In genomic region chr7:16781816-16782554, GRCm38 (mm10) we compare ENCODE assay signal across 8 mouse cellular contexts. TPM values are rescaled to one million over a fixed set of nuclear protein-coding genes. Genes with fewer than 3 reads are reported as not detected.
A peak's percentile ranks its signal among the peaks of the same experiment; 100 is the strongest.
DNase-seq lines count a peak whose midpoint lies in the region; ATAC-seq lines count a peak whose summit lies in the region.

No protein-coding gene starts in this region.

- H3K27me3 ChIP-seq in limb, embryonic 13.5 days: no peaks in the 10 kb centered on the region
- H3K27me3 ChIP-seq in midbrain, embryonic 14.5 days (ENCODE audit: control insufficient read depth, insufficient read depth, low read length): 0 out of 2 replicates have a peak, but pooled peaks cover 3% of the 10 kb centered on the region

- peak overlapping the region; percentile 16; the same call in 1 of the 2 replicates for H3K27ac ChIP-seq in limb, embryonic 13.5 days
- no peak overlapping the region for H3K27ac ChIP-seq in midbrain, embryonic 14.5 days (replicated peaks; ENCODE audit: low read depth, low read length)

- ATAC-seq in limb, embryonic 13.5 days (ENCODE audit: low FRiP score, low read depth): peak; percentile 16; the same call in 1 of the 2 replicates
- 0 out of 2 replicates have a peak, but pooled peaks have one; percentile 12 for ATAC-seq in midbrain, embryonic 14.5 days (ENCODE audit: low FRiP score, low TSS enrichment)

- intact Hi-C loops in heart, postnatal 36 days (cut with DNase I): loop anchor here (1.0 to 2.0 kb wide), 3 partner anchors 22 to 35 kb away; no protein-coding TSS in a partner anchor

- H3K4me2 ChIP-seq in limb, embryonic 13.5 days (replicated peaks): peak overlapping the region; percentile 100
- peak overlapping the region; percentile 98 for H3K4me2 ChIP-seq in midbrain, embryonic 14.5 days (ENCODE audit: low read length)

- peaks cover 8% of the 10 kb centered on the region for H3K36me3 ChIP-seq in limb, embryonic 13.5 days
- H3K36me3 ChIP-seq in midbrain, embryonic 14.5 days (ENCODE audit: control insufficient read depth, insufficient read depth, low read length): no peaks in the 10 kb centered on the region

- WGBS in limb, embryonic 13.5 days: under 1% methylated on average over 49 of the region's 60 CpGs
- WGBS in midbrain, embryonic 14.5 days: under 1% methylated on average over 60 of the region's 60 CpGs

- H3K4me3 ChIP-seq in limb, embryonic 13.5 days: peak overlapping the region; percentile 67
- H3K4me3 ChIP-seq in midbrain, embryonic 14.5 days (replicated peaks; ENCODE audit: low read depth, low read length): peak overlapping the region; percentile 48

- H3K9ac ChIP-seq in limb, embryonic 13.5 days: peak overlapping the region; percentile 82
- H3K9ac ChIP-seq in midbrain, embryonic 14.5 days (replicated peaks; ENCODE audit: low read length): peak overlapping the region; percentile 54

- H3K4me1 ChIP-seq in limb, embryonic 13.5 days: peaks cover 30% of the 10 kb centered on the region
- peaks cover 32% of the 10 kb centered on the region for H3K4me1 ChIP-seq in midbrain, embryonic 14.5 days (ENCODE audit: control insufficient read depth, insufficient read depth, low read length)

- no peaks in the 10 kb centered on the region for H3K9me3 ChIP-seq in limb, embryonic 13.5 days
- no peaks in the 10 kb centered on the region for H3K9me3 ChIP-seq in midbrain, embryonic 14.5 days (ENCODE audit: control insufficient read depth, low read length)

- peak; percentile 26 for DNase-seq in urinary bladder, postnatal 14 days (ENCODE audit: low spot score)
- DNase-seq in urinary bladder, postnatal 36 days (ENCODE audit: low spot score in 2 of 2): no peak
- DNase-seq in embryo, embryonic 10.5 days (ENCODE audit: low spot score): peak; percentile 34
- DNase-seq in heart, postnatal 36 days: peak; percentile 35 to 45
- peak; percentile 47 for DNase-seq in midbrain, embryonic 14.5 days
- peak; percentile 60 for DNase-seq in testis, postnatal 10 days (ENCODE audit: low spot score)
- DNase-seq in cerebellum, adult 11-12 months: no peak

RNA-seq across cellular contexts. Expression of gene Slc1a5, which starts 0.8 kb away (rescaled TPM):
- total RNA-seq in heart, postnatal 36 days (2021): 10 to 100 TPM; 21.3 to 22.8 TPM
- 33.1 and 35.5 TPM in 2 replicates for polyA plus RNA-seq in limb, embryonic 13.5 days (2015; fragmentation: Nextera tagmentation; extraction: Ambion mirVana)
- 5.9 and 10.8 TPM in 2 replicates for polyA plus RNA-seq in midbrain, embryonic 14.5 days (2014; fragmentation: Nextera tagmentation; extraction: Ambion mirVana)

RNA-seq across cellular contexts. Expression of gene Strn4, which starts 33.7 kb away (rescaled TPM):
- total RNA-seq in heart, postnatal 36 days (2021): 10 to 100 TPM; 54.1 to 61.3 TPM
- 117 and 124 TPM in 2 replicates for polyA plus RNA-seq in limb, embryonic 13.5 days (2015; fragmentation: Nextera tagmentation; extraction: Ambion mirVana)
- polyA plus RNA-seq in midbrain, embryonic 14.5 days (2014; fragmentation: Nextera tagmentation; extraction: Ambion mirVana): 213 and 219 TPM in 2 replicates

RNA-seq across cellular contexts. Expression of gene Fkrp, which starts 34.5 kb away (rescaled TPM):
- 10 to 100 TPM; 47.2 to 49.1 TPM for total RNA-seq in heart, postnatal 36 days (2021)
- 32.4 and 33.3 TPM in 2 replicates for polyA plus RNA-seq in limb, embryonic 13.5 days (2015; fragmentation: Nextera tagmentation; extraction: Ambion mirVana)
- 38.5 and 48.7 TPM in 2 replicates for polyA plus RNA-seq in midbrain, embryonic 14.5 days (2014; fragmentation: Nextera tagmentation; extraction: Ambion mirVana)

RNA-seq across cellular contexts. Expression of gene Ap2s1, which starts 43.8 kb away (rescaled TPM):
- total RNA-seq in heart, postnatal 36 days (2021): 10 to 100 TPM; 80.0 to 81.8 TPM
- 243 and 265 TPM in 2 replicates for polyA plus RNA-seq in limb, embryonic 13.5 days (2015; fragmentation: Nextera tagmentation; extraction: Ambion mirVana)
- polyA plus RNA-seq in midbrain, embryonic 14.5 days (2014; fragmentation: Nextera tagmentation; extraction: Ambion mirVana): 431 and 530 TPM in 2 replicates

Comparison
In these comparisons a context has a peak if more than half of its experiments do, and no peak if none do; other contexts are left out.
1. DNase-seq: peak in urinary bladder, postnatal 14 days (single experiment), embryo, embryonic 10.5 days (single experiment), heart, postnatal 36 days (2 of 2), midbrain, embryonic 14.5 days (single experiment) and testis, postnatal 10 days (single experiment); none in urinary bladder, postnatal 36 days (0 of 2) and cerebellum, adult 11-12 months (single experiment).